8 mouse cellular contexts compared by ENCODE assay signal in genomic region chr7:28917503-28918426, GRCm38 (mm10). TPM values are rescaled to one million over a fixed set of nuclear protein-coding genes. Genes with fewer than 3 reads are reported as not detected.
DNase-seq lines count a peak whose midpoint lies in the region; ATAC-seq lines count a peak whose summit lies in the region.

No protein-coding gene starts in this region.

- H3K4me3 ChIP-seq in limb, embryonic 15.5 days = no peak overlapping the region

- intact Hi-C loops in gastrocnemius, postnatal 36 days (cut with DNase I) = no loop called here

- DNase-seq in cerebellum, postnatal 10 days = peak; percentile 65 to 66
- DNase-seq in cerebellum, adult 8-10 months = no peak
- DNase-seq in NIH3T3 (ENCODE audit: low read depth) = peak; percentile 81
- DNase-seq in gastrocnemius, postnatal 36 days = peak; percentile 52 to 78
- peak; percentile 67 to 74 for DNase-seq in kidney, adult 8-10 months
- peak; percentile 82 for DNase-seq in ovary, postnatal 36 days (ENCODE audit: low spot score)
- no peak for DNase-seq in spleen, postnatal 4 days (ENCODE audit: low spot score in 2 of 2)

- 47% methylated on average over 10 of the region's 10 CpGs for WGBS in limb, embryonic 15.5 days

- peaks cover 58% of the 10 kb centered on the region for H3K4me1 ChIP-seq in limb, embryonic 15.5 days

- H3K27ac ChIP-seq in limb, embryonic 15.5 days = peak overlapping the region; percentile 91

- H3K4me2 ChIP-seq in limb, embryonic 15.5 days = no peak overlapping the region

- peak; percentile 27; the same call in 1 of the 2 replicates for ATAC-seq in limb, embryonic 15.5 days (ENCODE audit: insufficient number of reproducible peaks, low FRiP score, low TSS enrichment, low read depth)

- H3K36me3 ChIP-seq in limb, embryonic 15.5 days = peaks cover 57% of the 10 kb centered on the region

- no peak overlapping the region for H3K9ac ChIP-seq in limb, embryonic 15.5 days

- no peaks in the 10 kb centered on the region for H3K9me3 ChIP-seq in limb, embryonic 15.5 days

- H3K27me3 ChIP-seq in limb, embryonic 15.5 days = no peaks in the 10 kb centered on the region

RNA-seq across cellular contexts. Expression of gene Capn12, which starts 36.5 kb away (rescaled TPM):
- total RNA-seq in gastrocnemius, postnatal 36 days (2021) = under 1 TPM in 1 of 2 experiments, not detected in 1; 0.15 TPM
- polyA plus RNA-seq in limb, embryonic 15.5 days (2015; fragmentation: Nextera tagmentation; extraction: Ambion mirVana) = 0.97 and 1.3 TPM in 2 replicates

RNA-seq across cellular contexts. Expression of gene Actn4, which starts 44.4 kb away (rescaled TPM):
- total RNA-seq in gastrocnemius, postnatal 36 days (2021) = 10 to 100 TPM; 31.6 to 35.1 TPM
- 347 and 359 TPM in 2 replicates for polyA plus RNA-seq in limb, embryonic 15.5 days (2015; fragmentation: Nextera tagmentation; extraction: Ambion mirVana)

RNA-seq across cellular contexts. Expression of gene Lgals7, which starts 54.1 kb away (rescaled TPM):
- not detected for total RNA-seq in gastrocnemius, postnatal 36 days (2021)
- polyA plus RNA-seq in limb, embryonic 15.5 days (2015; fragmentation: Nextera tagmentation; extraction: Ambion mirVana) = 171 and 257 TPM in 2 replicates

Comparison
In these comparisons a context has a peak if more than half of its experiments do, and no peak if none do; other contexts are left out.
1. DNase-seq: peak in cerebellum, postnatal 10 days (2 of 2), NIH3T3 (single experiment), gastrocnemius, postnatal 36 days (2 of 2), kidney, adult 8-10 months (2 of 2) and ovary, postnatal 36 days (single experiment); none in cerebellum, adult 8-10 months (single experiment) and spleen, postnatal 4 days (0 of 2).